Mouse (Mus musculus) liver, adult 2 months (tissue): ENCODE data around the gene Abca3. TPM values are rescaled to one million over a fixed set of nuclear protein-coding genes. Genes with fewer than 3 reads are reported as not detected.

ENCODE experiments used
- DNase-seq: peaks from one replicate; pipeline ENCODE4 v3.0.0-alpha.2; 2011; ENCODE audit warnings: low read depth, low spot score; ENCODE audit errors: extremely low read depth
- H3K27ac ChIP-seq: fragments of 200-500 bp; replicated peaks from 2 replicates; pipeline ENCODE4 v1.5.1; 2012; ENCODE audit warnings: low read depth, mild to moderate bottlenecking, control low read depth, inconsistent platforms, low read length; ENCODE audit not compliant: insufficient read depth
- H3K27me3 ChIP-seq: fragments of 200-500 bp; 2 replicates; pipeline ENCODE4 v1.6.1; 2012; ENCODE audit warnings: mild to moderate bottlenecking, moderate library complexity, low read length, inconsistent platforms; ENCODE audit not compliant: control insufficient read depth, insufficient read depth
- H3K36me3 ChIP-seq: fragments of 200-500 bp; 2 replicates; pipeline ENCODE4 v1.6.1; 2012; ENCODE audit warnings: low read length, inconsistent platforms; ENCODE audit not compliant: control insufficient read depth, insufficient read depth
- H3K4me1 ChIP-seq: fragments of 200-500 bp; 2 replicates; pipeline ENCODE4 v1.6.1; 2011; ENCODE audit warnings: low read length; ENCODE audit not compliant: control insufficient read depth, insufficient read depth
- H3K4me3 ChIP-seq: fragments of 200-500 bp; 2 replicates; pipeline ENCODE4 v1.5.1; 2011; ENCODE audit warnings: low read depth, mild to moderate bottlenecking, control low read depth, low read length, moderate library complexity; ENCODE audit not compliant: insufficient read depth
- H3K79me2 ChIP-seq: fragments of 200-500 bp; 2 replicates; pipeline ENCODE4 v1.6.1; 2012; ENCODE audit warnings: inconsistent platforms, mild to moderate bottlenecking, low read length, moderate library complexity; ENCODE audit not compliant: control insufficient read depth, insufficient read depth
- H3K9ac ChIP-seq: fragments of 200-500 bp; 2 replicates; pipeline ENCODE4 v1.6.1; 2012; ENCODE audit warnings: low read depth, mild to moderate bottlenecking, control low read depth, inconsistent platforms, low read length
- CTCF ChIP-seq: fragments of 200-500 bp; IDR thresholded peaks from 2 replicates; pipeline ENCODE4 v1.5.1; 2011; ENCODE audit warnings: low read depth, low read length, control low read depth
- POLR2A ChIP-seq: fragments of 200-500 bp; IDR thresholded peaks from 2 replicates; pipeline ENCODE4 v1.6.1; 2011; ENCODE audit warnings: low read length, control low read depth; ENCODE audit not compliant: insufficient read depth; ENCODE audit errors: extremely low read depth
- WGBS: fragments of 180-500 bp; shearing (Covaris S2); methylation state at CpG from one replicate; pipeline ENCODE4 v1.1.7; 2018; 5-methylcytosine and 5-hydroxymethylcytosine counted together
- polyA plus RNA-seq: library from polyadenylated mRNA; depleted of rRNA; stranded (reverse); fragments of >200 nt; gene quantifications from 2 replicates; pipeline ENCODE4 v1.2.3, GENCODE M21; 2012
- total RNA-seq: library from RNA; depleted of rRNA; stranded (reverse); fragments of >200 nt; gene quantifications from 2 replicates; pipeline ENCODE4 v1.2.3, GENCODE M21; 2014

The Abca3 gene
- total and polyA plus RNA-seq, 2 experiments, result 36.0 to 70.0 TPM

DNA sequence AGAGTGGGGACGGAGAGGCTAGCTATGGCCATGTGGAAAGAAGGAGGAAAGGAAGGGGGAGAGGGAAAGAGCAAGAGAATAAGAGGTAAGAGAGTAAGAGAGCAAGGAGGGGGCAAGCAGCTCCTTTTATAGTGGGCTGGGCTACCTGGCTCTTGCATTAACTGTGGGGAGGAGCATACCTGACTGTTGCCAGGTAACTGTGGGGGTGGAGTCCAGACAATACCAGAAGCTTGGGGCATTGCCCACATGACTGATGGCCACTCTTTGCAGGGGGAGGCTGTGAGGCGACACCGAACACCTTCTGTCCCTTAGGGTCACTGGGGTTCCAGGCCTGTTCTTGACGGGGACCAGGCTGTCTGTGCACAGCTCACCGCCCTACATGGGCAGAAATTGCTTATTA lies 37.0 kb downstream of the Abca3 start:
- no peak for DNase-seq
- Histone ChIP-seq H3K27ac (no peak overlapping the region), H3K36me3 (peaks cover 15% of the 10 kb centered on the region), H3K4me3 (no peak overlapping the region), H3K4me1 (no peaks in the 10 kb centered on the region), H3K27me3 (no peaks in the 10 kb centered on the region), H3K9ac (no peak overlapping the region), H3K79me2 (no peaks in the 10 kb centered on the region)
- TF ChIP-seq CTCF (no peak), POLR2A (no peak)
- WGBS, result 98% methylated on average over 5 of the region's 5 CpGs

DNA sequence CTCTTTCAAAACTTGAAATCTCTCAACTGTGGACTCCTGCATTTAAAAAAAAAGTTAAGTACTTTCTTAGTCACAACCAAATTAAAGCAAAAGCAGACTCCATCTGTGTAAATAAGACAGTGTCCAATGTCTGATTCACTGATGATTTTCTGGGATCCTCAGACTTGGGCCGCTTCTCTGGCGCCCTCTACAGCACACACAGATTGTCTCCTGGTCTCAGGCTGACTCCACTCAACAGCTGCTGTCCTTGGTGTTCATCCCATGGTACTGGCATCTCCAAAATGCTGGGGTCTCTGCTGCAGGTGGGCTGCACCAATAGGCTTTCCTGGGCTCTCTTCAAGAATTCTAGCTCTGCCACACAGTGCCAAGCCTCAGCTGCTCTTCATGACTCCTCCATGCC lies 38.1 kb downstream of the Abca3 start:
- H3K27me3 ChIP-seq, result no peaks in the 10 kb centered on the region
- no peak overlapping the region for H3K9ac ChIP-seq
- H3K79me2 ChIP-seq, result no peaks in the 10 kb centered on the region
- H3K36me3 ChIP-seq, result peaks cover 15% of the 10 kb centered on the region
- H3K4me1 ChIP-seq, result no peaks in the 10 kb centered on the region
- DNase-seq, result peak; percentile 61
- WGBS, result 18% methylated on average over 2 of the region's 2 CpGs
- H3K27ac ChIP-seq, result no peak overlapping the region
- H3K4me3 ChIP-seq, result no peak overlapping the region
- peak; percentile 92 for TF ChIP-seq CTCF
- no peak for TF ChIP-seq POLR2A

DNA sequence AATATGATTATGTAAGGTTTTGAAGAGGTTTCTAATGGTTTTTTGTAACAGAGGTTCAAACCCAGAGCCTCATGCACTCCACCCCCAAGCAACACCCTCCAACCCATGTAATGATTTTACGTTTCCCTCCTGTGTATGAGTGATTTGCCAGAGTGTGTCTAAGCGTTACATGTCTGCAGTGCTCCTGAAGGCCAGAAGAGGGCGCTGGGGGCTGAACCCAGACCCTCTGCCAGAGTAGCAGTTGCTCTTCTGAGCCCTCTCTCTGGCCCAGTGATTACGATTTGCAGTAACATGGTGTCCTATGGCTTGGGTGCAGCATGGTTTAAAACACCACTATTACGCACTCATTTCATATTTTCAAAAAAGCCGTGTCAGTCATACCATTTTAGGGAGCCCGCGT lies 39.4 kb downstream of the Abca3 start:
- no peak for TF ChIP-seq POLR2A
- TF ChIP-seq CTCF, result peak; percentile 62
- peaks cover 9% of the 10 kb centered on the region; the same call in 1 of the 2 replicates for H3K36me3 ChIP-seq
- H3K27ac ChIP-seq, result no peak overlapping the region
- H3K79me2 ChIP-seq, result no peaks in the 10 kb centered on the region
- WGBS, result 76% methylated on average over 8 of the region's 8 CpGs
- no peak overlapping the region for H3K4me3 ChIP-seq
- DNase-seq, result no peak
- H3K9ac ChIP-seq, result no peak overlapping the region
- H3K27me3 ChIP-seq, result no peaks in the 10 kb centered on the region
- no peaks in the 10 kb centered on the region for H3K4me1 ChIP-seq

DNA sequence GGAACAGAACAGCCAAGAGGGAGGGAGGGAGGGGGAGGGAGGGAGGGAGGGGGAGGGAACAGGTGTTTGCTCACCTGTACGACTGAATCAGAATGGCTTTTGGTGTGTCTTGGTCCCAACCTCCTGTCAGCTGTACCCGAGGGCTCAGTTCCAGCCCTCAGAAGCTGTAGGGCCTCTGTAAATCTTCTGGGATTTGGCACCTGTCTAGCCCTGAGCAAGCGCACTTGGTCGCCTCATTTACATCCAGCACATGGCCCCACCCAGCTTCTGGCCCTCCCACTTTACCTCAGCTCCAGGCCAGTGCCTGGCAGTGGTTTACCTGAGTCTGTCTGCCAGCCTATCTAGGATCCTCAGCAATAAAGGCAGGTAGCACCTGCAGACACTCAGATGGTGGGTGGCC lies 41.8 kb downstream of the Abca3 start:
- peaks cover 3% of the 10 kb centered on the region; the same call in 1 of the 2 replicates for H3K36me3 ChIP-seq
- H3K27me3 ChIP-seq, result no peaks in the 10 kb centered on the region
- no peak overlapping the region for H3K4me3 ChIP-seq
- H3K9ac ChIP-seq, result no peak overlapping the region
- H3K27ac ChIP-seq, result no peak overlapping the region
- H3K79me2 ChIP-seq, result no peaks in the 10 kb centered on the region
- no peak for TF ChIP-seq CTCF
- TF ChIP-seq POLR2A, result no peak
- no peak for DNase-seq
- H3K4me1 ChIP-seq, result no peaks in the 10 kb centered on the region
- 79% methylated on average over 4 of the region's 4 CpGs for WGBS

DNA sequence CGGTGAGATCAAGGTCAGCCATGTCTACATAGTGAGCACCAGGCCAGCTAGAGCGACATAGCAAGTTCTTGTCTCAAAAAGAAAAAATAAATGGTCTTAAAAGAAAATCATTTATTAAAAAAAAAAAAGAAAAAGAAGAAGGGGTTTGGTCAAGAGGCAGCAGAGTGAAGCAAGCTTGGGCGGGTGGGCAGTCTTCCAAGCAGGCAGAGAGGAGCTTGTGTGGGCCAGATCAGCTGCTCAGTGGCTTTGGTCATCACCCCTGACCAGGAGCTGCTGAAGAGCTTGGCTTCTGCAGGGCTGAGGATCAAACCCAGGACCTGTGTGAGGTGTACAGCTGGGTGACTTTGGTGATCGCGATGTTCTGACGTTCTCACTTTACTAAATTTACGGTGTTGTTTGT lies 42.7 kb downstream of the Abca3 start:
- Histone ChIP-seq H3K36me3 (peaks cover 3% of the 10 kb centered on the region), H3K27ac (no peak overlapping the region), H3K4me3 (no peak overlapping the region), H3K9ac (no peak overlapping the region), H3K4me1 (no peaks in the 10 kb centered on the region), H3K27me3 (no peaks in the 10 kb centered on the region), H3K79me2 (no peaks in the 10 kb centered on the region)
- WGBS, result 88% methylated on average over 7 of the region's 7 CpGs
- no peak for DNase-seq
- TF ChIP-seq POLR2A (no peak), CTCF (no peak)

DNA sequence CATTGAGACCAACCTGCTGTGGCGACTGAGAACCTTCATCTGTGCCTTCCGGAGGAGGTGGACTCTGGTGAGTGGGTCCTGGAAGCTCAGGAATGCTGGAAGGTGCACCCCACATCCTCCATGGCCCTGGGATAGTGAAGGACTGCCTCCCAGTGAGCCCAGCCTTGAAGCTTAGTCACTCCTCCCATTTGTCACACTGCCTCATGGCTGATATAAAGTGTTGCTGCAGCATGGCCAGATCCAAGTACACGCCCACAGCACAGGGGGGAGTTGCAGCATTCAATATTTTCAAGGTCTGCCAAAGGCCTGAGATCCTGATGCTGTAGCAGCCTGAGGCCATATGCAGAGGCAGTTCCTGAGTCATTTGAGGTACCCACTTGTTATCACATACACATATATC lies 50.6 kb downstream of the Abca3 start:
- peaks cover 31% of the 10 kb centered on the region for H3K36me3 ChIP-seq

More for the DNA sequence above, 50.6 kb downstream of the Abca3 start:
- peak; percentile 18 for DNase-seq
- no peak overlapping the region for H3K27ac ChIP-seq
- H3K4me3 ChIP-seq, result no peak overlapping the region
- no peak for TF ChIP-seq POLR2A
- no peak for TF ChIP-seq CTCF
- no peaks in the 10 kb centered on the region for H3K27me3 ChIP-seq
- no peaks in the 10 kb centered on the region for H3K79me2 ChIP-seq
- WGBS, result 85% methylated on average over 3 of the region's 3 CpGs
- H3K4me1 ChIP-seq, result no peaks in the 10 kb centered on the region
- no peak overlapping the region for H3K9ac ChIP-seq
